Mouse (Mus musculus): ENCODE data around the gene Slc25a19.

- TF ChIP-seq CTCF (conservative IDR thresholded peaks at IDR 0.05; ENCODE audit: insufficient read depth, insufficient read length, low read depth, low read length) = no peak
- no peak for TF ChIP-seq POLR2A (IDR thresholded peaks at IDR 0.05; ENCODE audit: low read depth, low read length)
Observed at GRCm38 (mm10) chr11:115615108-115615825, 12.8 kb downstream of the Slc25a19 start.

Measured in kidney, adult 2 months (tissue).